14 mouse cellular contexts compared by ENCODE assay signal in genomic region chr4:146066932-146067580, GRCm38 (mm10). TPM values are rescaled to one million over a fixed set of nuclear protein-coding genes. Genes with fewer than 3 reads are reported as not detected.
DNase-seq lines count a peak whose midpoint lies in the region; ATAC-seq lines count a peak whose summit lies in the region.
"Not testable (repeated sequence)": the region's sequence is repeated elsewhere in the genome, so short reads cannot be mapped to it uniquely, and the experiment has no call there.
"Had no signal": no experiment of that assay in that cellular context is flagged by ENCODE, and none has a peak within 500 bp of the region (broad histone marks: within the 10 kb centered on the region; RNA-seq: fewer than 3 reads in every experiment).

No protein-coding gene starts in this region.

- peak overlapping the region; percentile 43 for H3K4me2 ChIP-seq in hindbrain, embryonic 13.5 days
- peak overlapping the region; percentile 30; the same call in 1 of the 2 replicates for H3K4me2 ChIP-seq in liver, embryonic 16.5 days (ENCODE audit: low read depth, low read length)
- H3K4me2 ChIP-seq in neural tube, embryonic 12.5 days (replicated peaks) = peak overlapping the region; percentile 53

- peak; percentile 33; the same call in 1 of the 2 replicates for ATAC-seq in granulocyte monocyte progenitor cell, adult 5-6 weeks (replicated peaks; ENCODE audit: poor library complexity, severe bottlenecking)
- ATAC-seq in hindbrain, embryonic 13.5 days (ENCODE audit: low FRiP score); liver, embryonic 16.5 days (ENCODE audit: low read depth): not testable (repeated sequence)
- peak; percentile 41; the same call in 1 of the 2 replicates for ATAC-seq in neural tube, embryonic 12.5 days (ENCODE audit: low FRiP score, low read depth)

- H3K9me3 ChIP-seq in hindbrain, embryonic 13.5 days = peaks cover 33% of the 10 kb centered on the region
- not testable (repeated sequence) for H3K9me3 ChIP-seq in liver, embryonic 16.5 days (replicated peaks; ENCODE audit: control insufficient read depth, low read length)
- peaks cover 34% of the 10 kb centered on the region for H3K9me3 ChIP-seq in neural tube, embryonic 12.5 days

- H3K4me1 ChIP-seq in hindbrain, embryonic 13.5 days (replicated peaks); liver, embryonic 16.5 days (ENCODE audit: control insufficient read depth, low read depth, low read length); neural tube, embryonic 12.5 days: not testable (repeated sequence)

- H3K27ac ChIP-seq in hindbrain, embryonic 13.5 days; liver, embryonic 16.5 days (ENCODE audit: low read length); neural tube, embryonic 12.5 days: not testable (repeated sequence)

- not testable (repeated sequence) for H3K36me3 ChIP-seq in hindbrain, embryonic 13.5 days; liver, embryonic 16.5 days (ENCODE audit: control insufficient read depth, insufficient read depth); neural tube, embryonic 12.5 days

- peak overlapping the region; percentile 29 for H3K4me3 ChIP-seq in hindbrain, embryonic 13.5 days
- H3K4me3 ChIP-seq in liver, embryonic 16.5 days (ENCODE audit: low read depth, low read length) = not testable (repeated sequence)
- H3K4me3 ChIP-seq in neural tube, embryonic 12.5 days = peak overlapping the region; percentile 27

- H3K9ac ChIP-seq in hindbrain, embryonic 13.5 days; liver, embryonic 16.5 days (ENCODE audit: low read depth, low read length); neural tube, embryonic 12.5 days: not testable (repeated sequence)

- WGBS in hindbrain, embryonic 13.5 days = 34% methylated on average over 44 of the region's 45 CpGs
- 35% methylated on average over 32 of the region's 45 CpGs for WGBS in liver, embryonic 16.5 days (ENCODE audit: insufficient replicate concordance)
- WGBS in neural tube, embryonic 12.5 days = 31% methylated on average over 45 of the region's 45 CpGs

- not testable (repeated sequence) for H3K27me3 ChIP-seq in hindbrain, embryonic 13.5 days; liver, embryonic 16.5 days (ENCODE audit: control insufficient read depth, insufficient read depth, low read depth, low read length); neural tube, embryonic 12.5 days (replicated peaks)

- peak; percentile 11 for DNase-seq in CD4-positive helper T cell, adult 2 months (ENCODE audit: low read depth, low spot score)
- peak; percentile 10 for DNase-seq in embryo, embryonic 11 days
- peak; percentile 3 to 56 for DNase-seq in kidney, postnatal 25 days
- DNase-seq in thymus, postnatal 25 days = peak; percentile 14

RNA-seq across cellular contexts. Expression of gene Zfp987, which starts 30.0 kb away (rescaled TPM):
- total RNA-seq in granulocyte monocyte progenitor cell, adult 5-6 weeks (2014; fragmentation: Nextera tagmentation) = 1.2 and 2.7 TPM in 2 replicates
- 0.93 and 2.2 TPM in 2 replicates for total RNA-seq in granulocyte monocyte progenitor cell, adult 5-6 weeks (2017)
- polyA plus RNA-seq in hindbrain, embryonic 13.5 days (2015; fragmentation: Nextera tagmentation; extraction: Ambion mirVana) = 0.06 and 0.08 TPM in 2 replicates
- polyA plus RNA-seq in liver, embryonic 16.5 days (2015; fragmentation: Nextera tagmentation; extraction: Ambion mirVana) = 0.05 and 0.08 TPM in 2 replicates
- 0.20 TPM in 1 of 2 replicates, not detected in the other for polyA plus RNA-seq in neural tube, embryonic 12.5 days (2016; fragmentation: Nextera tagmentation; extraction: Ambion mirVana)
- total RNA-seq: gastrocnemius, postnatal 10 days; heart, postnatal 4 days; left cerebral cortex, adult 2 months had no signal
- polyA plus RNA-seq: forebrain, embryonic 14.5 days; large intestine, adult 2 months; small intestine, adult 2 months had no signal
